Mouse (Mus musculus): ENCODE data around the gene Vipas39. TPM values are rescaled to one million over a fixed set of nuclear protein-coding genes. Genes with fewer than 3 reads are reported as not detected.

Gene Vipas39
- total and polyA plus RNA-seq, 2 experiments from 2014 or later = 48.7 to 59.4 TPM

GRCm38 (mm10) chr12:87299657-87300440, 33.8 kb upstream of the Vipas39 start, which contains the start of gene Ism2:
Gene Ism2 (minus strand): TSS chr12:87299705.
- DNase-seq (ENCODE audit: low spot score) = peak; percentile 15
- no peak for TF ChIP-seq CTCF (IDR thresholded peaks at IDR 0.05)
- H3K4me1 ChIP-seq (ENCODE audit: insufficient read depth, low read length) = no peaks in the 10 kb centered on the region
- peak within 1 kb of the TSS; percentile 84 for H3K9ac ChIP-seq (replicated peaks; ENCODE audit: low read length, poor library complexity, severe bottlenecking)
- no peaks in the 10 kb centered on the region for H3K36me3 ChIP-seq (ENCODE audit: insufficient read depth, low read length)
- H3K4me3 ChIP-seq (ENCODE audit: low read depth, low read length) = peak within 1 kb of the TSS; percentile 71
- no peak within 1 kb of the TSS for H3K27ac ChIP-seq (ENCODE audit: low read depth, low read length)
- H3K27me3 ChIP-seq (ENCODE audit: insufficient read depth, low read length) = peaks cover 11% of the 10 kb centered on the region; the same call in 1 of the 2 replicates
- peak; percentile 83 for ATAC-seq (ENCODE audit: low FRiP score)
- H3K9me3 ChIP-seq (ENCODE audit: low read length) = no peaks in the 10 kb centered on the region
- H3K4me2 ChIP-seq (ENCODE audit: low read depth, low read length, poor library complexity, severe bottlenecking) = peak within 1 kb of the TSS; percentile 98
- WGBS = under 1% methylated on average over 57 of the region's 86 CpGs

- WGBS = 7% methylated on average over 29 of the region's 29 CpGs
- no peaks in the 10 kb centered on the region for H3K9me3 ChIP-seq (ENCODE audit: low read length)
- H3K4me1 ChIP-seq (ENCODE audit: insufficient read depth, low read length) = no peaks in the 10 kb centered on the region
- no peak for DNase-seq (ENCODE audit: low spot score)
- no peaks in the 10 kb centered on the region for H3K36me3 ChIP-seq (ENCODE audit: insufficient read depth, low read length)
- peak; percentile 62 for ATAC-seq (ENCODE audit: low FRiP score)
- H3K27ac ChIP-seq (ENCODE audit: low read depth, low read length) = no peak overlapping the region
- H3K4me2 ChIP-seq (ENCODE audit: low read depth, low read length, poor library complexity, severe bottlenecking) = peak overlapping the region; percentile 98
- H3K9ac ChIP-seq (replicated peaks; ENCODE audit: low read length, poor library complexity, severe bottlenecking) = peak overlapping the region; percentile 84
- peak overlapping the region; percentile 71 for H3K4me3 ChIP-seq (ENCODE audit: low read depth, low read length)
- peaks cover 11% of the 10 kb centered on the region; the same call in 1 of the 2 replicates for H3K27me3 ChIP-seq (ENCODE audit: insufficient read depth, low read length)
- 0 out of 2 replicates have a peak, but pooled peaks have one; percentile 13 for TF ChIP-seq CTCF (IDR thresholded peaks at IDR 0.05)
Observed at GRCm38 (mm10) chr12:87299037-87299656, 33.1 kb upstream of the Vipas39 start.

- H3K4me3 ChIP-seq (ENCODE audit: low read depth, low read length) = no peak overlapping the region
- ATAC-seq (ENCODE audit: low FRiP score) (no peak), DNase-seq (ENCODE audit: low spot score) (no peak)
- no peak overlapping the region for H3K9ac ChIP-seq (replicated peaks; ENCODE audit: low read length, poor library complexity, severe bottlenecking)
- no peak overlapping the region for H3K27ac ChIP-seq (ENCODE audit: low read depth, low read length)
- H3K36me3 ChIP-seq (ENCODE audit: insufficient read depth, low read length) = no peaks in the 10 kb centered on the region
- WGBS = 79% methylated on average over 6 of the region's 6 CpGs
- no peak for TF ChIP-seq CTCF (IDR thresholded peaks at IDR 0.05)
- no peaks in the 10 kb centered on the region for H3K4me1 ChIP-seq (ENCODE audit: insufficient read depth, low read length)
- H3K4me2 ChIP-seq (ENCODE audit: low read depth, low read length, poor library complexity, severe bottlenecking) = no peak overlapping the region
- H3K27me3 ChIP-seq (ENCODE audit: insufficient read depth, low read length) = 0 out of 2 replicates have a peak, but pooled peaks cover 7% of the 10 kb centered on the region
- H3K9me3 ChIP-seq (ENCODE audit: low read length) = no peaks in the 10 kb centered on the region
Observed at GRCm38 (mm10) chr12:87293934-87294333, 27.9 kb upstream of the Vipas39 start.

- H3K4me1 ChIP-seq (ENCODE audit: insufficient read depth, low read length) = no peaks in the 10 kb centered on the region
- no peaks in the 10 kb centered on the region for H3K9me3 ChIP-seq (ENCODE audit: low read length)
- H3K27ac ChIP-seq (ENCODE audit: low read depth, low read length) = no peak overlapping the region
- H3K4me3 ChIP-seq (ENCODE audit: low read depth, low read length) = no peak overlapping the region
- H3K4me2 ChIP-seq (ENCODE audit: low read depth, low read length, poor library complexity, severe bottlenecking) = no peak overlapping the region
- no peaks in the 10 kb centered on the region for H3K36me3 ChIP-seq (ENCODE audit: insufficient read depth, low read length)
- no peaks in the 10 kb centered on the region for H3K27me3 ChIP-seq (ENCODE audit: insufficient read depth, low read length)
- no peak for TF ChIP-seq CTCF (IDR thresholded peaks at IDR 0.05)
- DNase-seq (ENCODE audit: low spot score) = no peak
- 94% methylated on average over 5 of the region's 5 CpGs for WGBS
- H3K9ac ChIP-seq (replicated peaks; ENCODE audit: low read length, poor library complexity, severe bottlenecking) = no peak overlapping the region
- no peak for ATAC-seq (ENCODE audit: low FRiP score)
Observed at GRCm38 (mm10) chr12:87289100-87289499, 23.0 kb upstream of the Vipas39 start.

GRCm38 (mm10) chr12:87284726-87285125, 18.7 kb upstream of the Vipas39 start:
- no peaks in the 10 kb centered on the region for H3K36me3 ChIP-seq (ENCODE audit: insufficient read depth, low read length)
- no peak overlapping the region for H3K9ac ChIP-seq (replicated peaks; ENCODE audit: low read length, poor library complexity, severe bottlenecking)
- H3K27me3 ChIP-seq (ENCODE audit: insufficient read depth, low read length) = no peaks in the 10 kb centered on the region
- no peak for TF ChIP-seq CTCF (IDR thresholded peaks at IDR 0.05)
- WGBS = 91% methylated on average over 5 of the region's 5 CpGs
- H3K4me1 ChIP-seq (ENCODE audit: insufficient read depth, low read length) = no peaks in the 10 kb centered on the region
- ATAC-seq (ENCODE audit: low FRiP score) = no peak
- no peak overlapping the region for H3K27ac ChIP-seq (ENCODE audit: low read depth, low read length)
- no peak for DNase-seq (ENCODE audit: low spot score)
- H3K4me3 ChIP-seq (ENCODE audit: low read depth, low read length) = no peak overlapping the region
- no peaks in the 10 kb centered on the region for H3K9me3 ChIP-seq (ENCODE audit: low read length)
- H3K4me2 ChIP-seq (ENCODE audit: low read depth, low read length, poor library complexity, severe bottlenecking) = no peak overlapping the region

- DNase-seq (ENCODE audit: low spot score) (no peak), ATAC-seq (ENCODE audit: low FRiP score) (no peak)
- WGBS = 82% methylated on average over 4 of the region's 4 CpGs
- H3K4me2 ChIP-seq (ENCODE audit: low read depth, low read length, poor library complexity, severe bottlenecking) = no peak overlapping the region
- no peak overlapping the region for H3K4me3 ChIP-seq (ENCODE audit: low read depth, low read length)
- H3K27ac ChIP-seq (ENCODE audit: low read depth, low read length) = no peak overlapping the region
- H3K27me3 ChIP-seq (ENCODE audit: insufficient read depth, low read length) = no peaks in the 10 kb centered on the region
- H3K9ac ChIP-seq (replicated peaks; ENCODE audit: low read length, poor library complexity, severe bottlenecking) = no peak overlapping the region
- no peaks in the 10 kb centered on the region for H3K4me1 ChIP-seq (ENCODE audit: insufficient read depth, low read length)
- no peak for TF ChIP-seq CTCF (IDR thresholded peaks at IDR 0.05)
- H3K9me3 ChIP-seq (ENCODE audit: low read length) = no peaks in the 10 kb centered on the region
- H3K36me3 ChIP-seq (ENCODE audit: insufficient read depth, low read length) = no peaks in the 10 kb centered on the region
Observed at GRCm38 (mm10) chr12:87284268-87284667, 18.2 kb upstream of the Vipas39 start.
